Mouse (Mus musculus) lung, postnatal 0 days (tissue): Measurements from ENCODE around the gene Lrrc61. TPM values are rescaled to one million over a fixed set of nuclear protein-coding genes. Genes with fewer than 3 reads are reported as not detected.
A peak's percentile ranks its signal among the peaks of the same experiment; 100 is the strongest.

Source experiments
- ATAC-seq: fragments of 200-750 bp; cut with Nextera tagmentation; 2 replicates; pipeline ENCODE4 v1.8.0; 2017; ENCODE audit warnings: moderate library complexity
- DNase-seq: peaks from one replicate; pipeline ENCODE4 v3.0.0-alpha.2; 2016; ENCODE audit warnings: low spot score
- H3K27ac ChIP-seq: fragments of 300-500 bp; sonication (generic); 2 replicates; pipeline ENCODE4 v1.5.1; 2014; ENCODE audit warnings: antibody characterized with exemption, mild to moderate bottlenecking, low read length, mixed read lengths
- H3K27me3 ChIP-seq: fragments of 300-500 bp; sonication (generic); replicated peaks from 2 replicates; pipeline ENCODE4 v1.6.1; 2014; ENCODE audit warnings: low read length, mixed read lengths; ENCODE audit not compliant: insufficient read depth
- H3K36me3 ChIP-seq: fragments of 300-500 bp; sonication (generic); 2 replicates; pipeline ENCODE4 v1.6.1; 2014; ENCODE audit warnings: low read length, mixed read lengths; ENCODE audit not compliant: insufficient read depth
- H3K4me1 ChIP-seq: fragments of 300-500 bp; sonication (generic); 2 replicates; pipeline ENCODE4 v1.6.1; 2014; ENCODE audit warnings: antibody characterized with exemption, low read depth, low read length, mixed read lengths; ENCODE audit not compliant: insufficient read depth
- H3K4me2 ChIP-seq: fragments of 300-500 bp; sonication (generic); replicated peaks from 2 replicates; pipeline ENCODE4 v1.6.1; 2014; ENCODE audit warnings: low read depth, mild to moderate bottlenecking, low read length, moderate library complexity, mixed read lengths
- H3K4me3 ChIP-seq: fragments of 300-500 bp; sonication (generic); 2 replicates; pipeline ENCODE4 v1.5.1; 2014; ENCODE audit warnings: low read depth, low read length
- H3K9ac ChIP-seq: fragments of 300-500 bp; sonication (generic); replicated peaks from 2 replicates; pipeline ENCODE4 v1.6.1; 2014; ENCODE audit warnings: low read depth, mild to moderate bottlenecking
- H3K9me3 ChIP-seq: fragments of 300-500 bp; sonication (generic); 2 replicates; pipeline ENCODE4 v1.6.1; 2016; ENCODE audit warnings: low read length, mixed read lengths
- CTCF ChIP-seq: IDR thresholded peaks from 2 replicates; pipeline ENCODE4 v1.5.1; 2016; ENCODE audit warnings: antibody characterized with exemption, mild to moderate bottlenecking
- EP300 ChIP-seq: IDR thresholded peaks from 2 replicates; pipeline ENCODE4 v1.6.1; 2016; ENCODE audit warnings: antibody characterized with exemption, mild to moderate bottlenecking, control low read depth
- WGBS: fragments of 180-500 bp; shearing (Covaris S2); extraction: QIAGEN DNeasy Blood & Tissue Kit; methylation state at CpG from one replicate; pipeline ENCODE4 v1.1.7; 2014; 5-methylcytosine and 5-hydroxymethylcytosine counted together
- polyA plus RNA-seq: library from polyadenylated mRNA; unstranded; fragments of >200 nt; fragmentation: Nextera tagmentation; extraction: Ambion mirVana; gene quantifications from 2 replicates; pipeline ENCODE4 v1.2.1, GENCODE M21; 2015

The Lrrc61 gene
- polyA plus RNA-seq, 1 experiment from 2014 or later: 4.2 TPM

DNA sequence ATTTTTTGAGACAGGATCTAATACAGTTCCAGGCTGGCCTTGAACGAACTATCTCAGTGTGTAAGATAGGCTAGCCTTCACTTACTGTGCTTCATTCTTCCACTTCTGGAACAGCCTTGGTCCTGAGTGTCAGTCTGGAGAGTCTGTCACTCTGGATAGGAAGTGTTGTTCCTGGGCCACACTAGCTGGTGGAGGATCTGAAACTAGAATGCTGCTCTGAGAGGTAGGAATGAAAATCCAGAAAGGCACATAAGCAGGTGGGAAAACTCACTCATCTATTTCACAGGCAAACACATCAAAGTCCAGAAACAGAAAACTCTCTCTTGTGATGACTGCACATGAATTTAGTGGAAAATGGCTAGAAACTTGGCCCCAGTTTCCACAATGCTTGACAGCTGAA, 46.0 kb downstream of the Lrrc61 start:
- WGBS: 92% methylated on average over 1 of the region's 1 CpGs
- DNase-seq: no peak
- Histone ChIP-seq H3K4me2 (no peak overlapping the region), H3K27me3 (no peaks in the 10 kb centered on the region), H3K27ac (no peak overlapping the region), H3K4me1 (no peaks in the 10 kb centered on the region), H3K9ac (no peak overlapping the region), H3K36me3 (peaks cover 22% of the 10 kb centered on the region; the same call in 1 of the 2 replicates), H3K4me3 (no peak overlapping the region), H3K9me3 (peaks cover 10% of the 10 kb centered on the region)
- TF ChIP-seq CTCF: no peak
- TF ChIP-seq EP300: no peak
- no peak for ATAC-seq

DNA sequence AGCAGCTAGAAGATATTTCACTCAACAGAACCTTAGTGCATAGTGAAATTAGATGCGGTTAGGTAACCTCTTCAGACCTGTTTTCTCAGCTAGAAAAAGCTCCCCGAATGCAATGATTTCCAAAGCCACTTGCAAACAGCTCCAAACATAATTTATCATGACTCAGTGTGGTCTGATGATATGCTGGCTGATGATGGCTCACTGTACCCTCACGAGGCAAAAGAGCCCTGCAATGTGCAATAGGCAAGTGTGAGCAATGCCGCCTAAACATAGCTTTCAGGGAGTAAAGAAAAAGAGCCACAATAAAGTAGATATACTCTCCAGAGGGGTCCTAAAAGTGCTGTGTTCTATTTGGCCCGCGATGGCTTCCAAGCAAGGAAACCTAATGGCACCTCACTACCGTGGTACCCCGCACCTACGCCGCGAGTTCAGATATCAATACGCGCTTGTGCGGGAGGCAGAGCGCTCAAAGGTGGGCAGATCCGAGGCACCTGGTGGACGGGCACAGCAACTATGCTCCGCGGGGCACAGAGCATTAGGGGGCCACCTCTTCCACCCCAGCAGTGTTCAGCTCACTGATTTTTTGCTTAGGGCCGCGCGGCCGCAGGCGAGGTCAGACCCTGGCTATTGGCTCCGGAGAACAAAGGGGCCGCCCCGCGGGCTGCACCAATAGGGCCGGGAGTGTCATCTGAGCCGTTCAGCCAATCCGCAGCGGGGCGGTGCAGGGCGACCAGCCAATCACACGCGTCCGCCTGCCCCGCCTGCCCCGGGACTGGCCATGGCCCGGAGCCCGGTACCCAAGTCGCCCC, 46.9 kb downstream of the Lrrc61 start, which contains the start of gene Zfp775:
TSS of gene Zfp775 (plus strand) at position 793 of the 809 bp plus-strand sequence.
- no peaks in the 10 kb centered on the region for H3K27me3 ChIP-seq
- DNase-seq (peak; percentile 97), ATAC-seq (peak; percentile 100)
- H3K4me2 ChIP-seq: peak within 1 kb of the TSS; percentile 88
- peak; percentile 19 for TF ChIP-seq CTCF
- TF ChIP-seq EP300: no peak
- peak within 1 kb of the TSS; percentile 51 for H3K9ac ChIP-seq
- H3K36me3 ChIP-seq: peaks cover 15% of the 10 kb centered on the region; the same call in 1 of the 2 replicates
- 6% methylated on average over 42 of the region's 42 CpGs for WGBS
- H3K9me3 ChIP-seq: peaks cover 8% of the 10 kb centered on the region
- peak within 1 kb of the TSS; percentile 56 for H3K4me3 ChIP-seq
- peak within 1 kb of the TSS; percentile 85 for H3K27ac ChIP-seq
- no peaks in the 10 kb centered on the region for H3K4me1 ChIP-seq

DNA sequence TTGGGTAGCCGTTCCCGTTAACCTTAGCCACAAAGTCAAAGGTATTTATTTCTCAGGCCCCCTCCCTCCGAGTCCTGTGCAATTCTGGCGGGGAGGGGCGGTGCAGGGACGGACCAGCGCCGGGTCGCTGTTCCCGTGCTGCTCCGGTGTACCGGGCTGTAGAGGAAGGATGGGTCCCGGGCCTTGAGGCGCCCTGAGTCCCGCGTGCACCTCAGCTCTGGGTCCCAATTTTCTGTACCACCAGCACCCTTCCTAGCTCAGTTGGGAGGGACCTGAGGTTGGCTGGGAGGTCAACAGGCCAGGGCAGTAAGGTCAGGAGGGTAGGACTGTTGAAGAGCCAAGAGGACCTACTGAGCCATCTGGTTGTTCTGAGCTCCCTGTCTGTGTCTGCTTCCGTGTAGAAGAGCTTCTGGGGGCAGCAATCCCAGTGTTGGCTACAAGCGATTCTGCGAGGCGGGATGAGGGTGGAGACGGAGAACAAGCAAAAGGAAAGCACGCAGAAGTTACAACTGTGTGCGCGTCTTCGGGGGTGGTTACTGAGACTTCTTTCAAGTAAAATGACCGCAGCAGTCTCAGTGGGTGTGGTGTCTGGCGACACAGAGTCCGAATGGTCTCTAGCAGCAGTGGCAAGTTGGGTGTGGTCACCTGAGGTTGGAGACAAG, 47.6 kb downstream of the Lrrc61 start:
- peak overlapping the region; percentile 88 for H3K4me2 ChIP-seq
- peaks cover 8% of the 10 kb centered on the region; the same call in 1 of the 2 replicates for H3K36me3 ChIP-seq
- WGBS: 2% methylated on average over 27 of the region's 28 CpGs
- peak overlapping the region; percentile 85 for H3K27ac ChIP-seq
- H3K4me3 ChIP-seq: peak overlapping the region; percentile 56
- DNase-seq: peak; percentile 59
- no peaks in the 10 kb centered on the region for H3K4me1 ChIP-seq
- TF ChIP-seq EP300 (no peak), CTCF (no peak)
- peak; percentile 61 for ATAC-seq
- peak overlapping the region; percentile 51 for H3K9ac ChIP-seq
- no peaks in the 10 kb centered on the region for H3K27me3 ChIP-seq
- H3K9me3 ChIP-seq: 0 out of 2 replicates have a peak, but pooled peaks cover under 1% of the 10 kb centered on the region

DNA sequence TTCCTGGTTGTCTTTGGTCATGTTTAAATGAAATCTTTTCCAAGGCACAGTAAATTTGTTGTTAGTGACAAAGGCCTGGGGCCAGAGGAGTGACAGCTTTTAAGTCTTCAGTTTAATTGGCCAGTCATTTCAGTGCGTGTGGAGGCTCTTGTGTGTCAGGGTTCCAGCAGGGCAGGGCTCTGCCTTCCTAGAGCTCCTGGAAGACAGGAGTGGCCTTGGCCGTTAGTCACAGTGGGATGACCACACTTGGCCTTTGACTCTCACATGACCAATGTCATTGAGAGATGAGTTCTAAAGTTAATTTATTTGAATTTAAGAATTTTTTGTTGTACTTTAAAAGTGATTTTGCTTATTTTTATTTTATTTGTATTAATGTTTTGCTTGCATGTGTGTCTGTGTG, 53.5 kb downstream of the Lrrc61 start:
- TF ChIP-seq CTCF (no peak), EP300 (no peak)
- Histone ChIP-seq H3K9ac (no peak overlapping the region), H3K4me3 (no peak overlapping the region), H3K27ac (no peak overlapping the region), H3K9me3 (no peaks in the 10 kb centered on the region), H3K4me2 (no peak overlapping the region), H3K27me3 (no peaks in the 10 kb centered on the region), H3K36me3 (no peaks in the 10 kb centered on the region), H3K4me1 (no peaks in the 10 kb centered on the region)
- ATAC-seq (no peak), DNase-seq (no peak)
- 78% methylated on average over 2 of the region's 2 CpGs for WGBS

DNA sequence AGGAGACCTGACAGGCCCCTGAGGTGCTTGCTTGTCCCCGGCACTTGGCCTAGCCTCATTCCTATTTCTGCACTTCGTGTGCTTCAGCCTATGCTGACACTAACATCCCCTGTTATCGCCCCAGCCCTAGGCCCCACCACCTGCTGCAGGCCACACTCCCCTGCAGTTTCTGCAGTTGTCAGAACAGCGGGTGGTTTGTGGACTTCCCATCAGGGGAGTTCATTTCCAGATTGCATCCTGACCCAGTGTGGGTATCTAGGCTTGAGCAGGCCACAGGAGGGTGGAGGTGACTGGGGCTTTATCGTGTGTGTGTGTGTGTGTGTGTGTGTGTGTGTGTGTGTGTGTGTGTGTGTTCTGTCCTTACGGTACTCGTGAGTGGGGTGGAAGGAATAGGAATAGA, 54.9 kb downstream of the Lrrc61 start:
- 0 out of 2 replicates have a peak, but pooled peaks cover 6% of the 10 kb centered on the region for H3K36me3 ChIP-seq
- no peak overlapping the region for H3K9ac ChIP-seq
- TF ChIP-seq CTCF (no peak), EP300 (no peak)
- no peaks in the 10 kb centered on the region for H3K9me3 ChIP-seq
- H3K4me2 ChIP-seq: no peak overlapping the region
- ATAC-seq (no peak), DNase-seq (no peak)
- no peaks in the 10 kb centered on the region for H3K4me1 ChIP-seq
- 44% methylated on average over 5 of the region's 7 CpGs for WGBS
- no peak overlapping the region for H3K27ac ChIP-seq
- no peaks in the 10 kb centered on the region for H3K27me3 ChIP-seq
- H3K4me3 ChIP-seq: no peak overlapping the region

DNA sequence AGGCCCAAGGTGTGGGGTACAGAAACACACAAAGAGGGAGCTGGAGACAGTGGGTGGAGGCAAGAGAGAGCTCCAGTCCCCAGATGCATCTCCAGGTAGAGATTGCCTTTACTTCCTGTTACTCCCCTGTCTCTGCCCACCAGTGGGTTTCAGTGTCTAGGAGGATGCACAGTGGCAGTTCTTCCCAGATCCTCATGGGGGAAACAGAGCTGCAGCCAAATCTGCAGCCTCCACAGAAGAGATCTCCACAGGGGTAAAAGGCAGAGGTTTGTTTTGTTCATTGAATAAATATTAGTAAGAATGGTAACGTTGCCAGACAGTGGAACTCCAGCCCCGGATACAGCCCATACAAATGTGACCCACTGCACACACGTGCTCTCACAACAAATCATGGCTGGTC, 56.1 kb downstream of the Lrrc61 start:
- Histone ChIP-seq H3K4me1 (no peaks in the 10 kb centered on the region), H3K27ac (no peak overlapping the region), H3K9ac (no peak overlapping the region), H3K36me3 (0 out of 2 replicates have a peak, but pooled peaks cover 6% of the 10 kb centered on the region), H3K27me3 (no peaks in the 10 kb centered on the region), H3K9me3 (no peaks in the 10 kb centered on the region), H3K4me3 (no peak overlapping the region), H3K4me2 (no peak overlapping the region)
- ATAC-seq: no peak
- TF ChIP-seq EP300 (no peak), CTCF (peak; percentile 26; the same call in 1 of the 2 replicates)
- DNase-seq: no peak
- WGBS: 47% methylated on average over 3 of the region's 3 CpGs
